Mouse (Mus musculus) embryonic fibroblast, embryonic 13.5 days (primary cell): Measurements from ENCODE around the gene Arhgap28. TPM values are rescaled to one million over a fixed set of nuclear protein-coding genes. Genes with fewer than 3 reads are reported as not detected.

Experiments
- H3K27ac ChIP-seq: 2 replicates; pipeline ENCODE4 v1.5.1; 2012; ENCODE audit warnings: low read length, control low read depth, inconsistent platforms; ENCODE audit not compliant: insufficient read depth
- H3K4me1 ChIP-seq: 2 replicates; pipeline ENCODE4 v1.6.1; 2011; ENCODE audit warnings: low read length; ENCODE audit not compliant: control insufficient read depth, insufficient read depth
- H3K4me3 ChIP-seq: 2 replicates; pipeline ENCODE4 v1.5.1; 2011; ENCODE audit warnings: mild to moderate bottlenecking, control low read depth, low read length; ENCODE audit not compliant: insufficient read depth
- CTCF ChIP-seq: IDR thresholded peaks from 2 replicates; pipeline ENCODE4 v1.5.1; 2011; ENCODE audit warnings: mild to moderate bottlenecking, control low read depth, low read length, moderate library complexity, borderline replicate concordance; ENCODE audit not compliant: insufficient read depth
- POLR2A ChIP-seq: IDR thresholded peaks from 2 replicates; pipeline ENCODE4 v1.6.1; 2011; ENCODE audit warnings: low read depth, mild to moderate bottlenecking, control low read depth, low read length, moderate library complexity
- polyA plus RNA-seq: library from polyadenylated mRNA; stranded (reverse); fragments of >200 nt; gene quantifications from 2 replicates; pipeline ENCODE4 v1.2.4, GENCODE M21; 2011; ENCODE audit warnings: low read depth; ENCODE audit not compliant: missing spikeins, insufficient read length

The Arhgap28 gene
- 21.4 and 39.2 TPM in 2 replicates for polyA plus RNA-seq

- TF ChIP-seq POLR2A: peak; percentile 55
- TF ChIP-seq CTCF: no peak
- peak within 1 kb of the TSS; percentile 63 for H3K4me3 ChIP-seq
- H3K4me1 ChIP-seq: peaks cover 8% of the 10 kb centered on the region
- H3K27ac ChIP-seq: peak within 1 kb of the TSS; percentile 14; the same call in 1 of the 2 replicates
Observed at GRCm38 (mm10) chr17:68003741-68004560, at the start of gene Arhgap28. Gene Arhgap28 (minus strand): TSS chr17:68004120.

GRCm38 (mm10) chr17:68046341-68046675 is 42.4 kb upstream of the Arhgap28 start:
- no peak for TF ChIP-seq POLR2A
- no peak for TF ChIP-seq CTCF
- peak overlapping the region; percentile 41; the same call in 1 of the 2 replicates for H3K27ac ChIP-seq
- H3K4me1 ChIP-seq: peaks cover 3% of the 10 kb centered on the region; the same call in 1 of the 2 replicates
- no peak overlapping the region for H3K4me3 ChIP-seq

GRCm38 (mm10) chr17:68045655-68046340 is 41.9 kb upstream of the Arhgap28 start:
- no peak overlapping the region for H3K4me3 ChIP-seq
- TF ChIP-seq CTCF (no peak), POLR2A (no peak)
- peak overlapping the region; percentile 41 for H3K27ac ChIP-seq
- H3K4me1 ChIP-seq: peaks cover 3% of the 10 kb centered on the region; the same call in 1 of the 2 replicates

- H3K27ac ChIP-seq: no peak overlapping the region
- no peak overlapping the region for H3K4me3 ChIP-seq
- H3K4me1 ChIP-seq: peaks cover 3% of the 10 kb centered on the region; the same call in 1 of the 2 replicates
- TF ChIP-seq CTCF (no peak), POLR2A (no peak)
Observed at GRCm38 (mm10) chr17:68042377-68042776, 38.5 kb upstream of the Arhgap28 start.

- no peak overlapping the region for H3K27ac ChIP-seq
- H3K4me1 ChIP-seq: no peaks in the 10 kb centered on the region
- TF ChIP-seq CTCF (no peak), POLR2A (no peak)
- no peak overlapping the region for H3K4me3 ChIP-seq
Observed at GRCm38 (mm10) chr17:68037011-68037410, 33.1 kb upstream of the Arhgap28 start.

GRCm38 (mm10) chr17:68029495-68029894 is 25.6 kb upstream of the Arhgap28 start:
- Histone ChIP-seq H3K4me1 (no peaks in the 10 kb centered on the region), H3K27ac (no peak overlapping the region), H3K4me3 (no peak overlapping the region)
- TF ChIP-seq POLR2A (no peak), CTCF (no peak)

GRCm38 (mm10) chr17:68028519-68028918 is 24.6 kb upstream of the Arhgap28 start:
- H3K27ac ChIP-seq: no peak overlapping the region
- no peaks in the 10 kb centered on the region for H3K4me1 ChIP-seq
- TF ChIP-seq POLR2A: no peak
- no peak for TF ChIP-seq CTCF
- H3K4me3 ChIP-seq: no peak overlapping the region

GRCm38 (mm10) chr17:68024327-68024726 is 20.4 kb upstream of the Arhgap28 start:
- no peak overlapping the region for H3K4me3 ChIP-seq
- H3K27ac ChIP-seq: no peak overlapping the region
- H3K4me1 ChIP-seq: peaks cover 3% of the 10 kb centered on the region
- no peak for TF ChIP-seq POLR2A
- TF ChIP-seq CTCF: no peak

- Histone ChIP-seq H3K27ac (0 out of 2 replicates have a peak overlapping the region, but pooled peaks have one; percentile 21), H3K4me3 (no peak overlapping the region), H3K4me1 (peaks cover 3% of the 10 kb centered on the region)
- TF ChIP-seq POLR2A (no peak), CTCF (no peak)
Observed at GRCm38 (mm10) chr17:68019466-68020065, 15.6 kb upstream of the Arhgap28 start.
